Mouse (Mus musculus): ENCODE data around the gene Mical1. TPM values are rescaled to one million over a fixed set of nuclear protein-coding genes. Genes with fewer than 3 reads are reported as not detected.

Mical1 gene
- polyA plus RNA-seq, 2 experiments, result 40.2 to 53.8 TPM

DNA sequence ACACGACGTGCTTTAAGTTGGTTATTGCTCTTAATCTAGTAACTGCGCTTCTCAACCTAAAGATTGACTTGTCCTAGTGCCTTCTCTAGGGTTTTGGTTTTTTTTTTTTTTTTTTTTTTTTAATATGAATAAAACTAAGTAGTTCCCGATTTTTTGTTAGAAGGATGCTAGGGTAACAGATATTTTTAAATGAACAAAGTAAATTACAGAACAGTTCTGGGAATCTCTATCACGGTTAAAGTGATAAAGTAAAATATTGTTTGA lies 44.2 kb downstream of the Mical1 start:
- peak overlapping the region; percentile 93 for H3K9ac ChIP-seq (ENCODE audit: low read depth, low read length, severe bottlenecking)
- peak overlapping the region; percentile 69 for H3K4me2 ChIP-seq (replicated peaks; ENCODE audit: low read depth, low read length, severe bottlenecking)
- no peak for TF ChIP-seq POLR2A (IDR thresholded peaks at IDR 0.05; ENCODE audit: borderline replicate concordance, extremely low read depth, insufficient read depth, insufficient read length)
- ATAC-seq (ENCODE audit: low FRiP score, low read depth) (no peak), DNase-seq (ENCODE audit: low spot score) (no peak)
- H3K4me1 ChIP-seq (ENCODE audit: control insufficient read depth, insufficient read depth, low read length), result peaks cover 26% of the 10 kb centered on the region
- peak overlapping the region; percentile 96 for H3K4me3 ChIP-seq (replicated peaks; ENCODE audit: low read length)
- H3K36me3 ChIP-seq (ENCODE audit: control insufficient read depth, insufficient read depth, low read length), result peaks cover 23% of the 10 kb centered on the region
- H3K27me3 ChIP-seq (ENCODE audit: control insufficient read depth, insufficient read depth, low read length), result no peaks in the 10 kb centered on the region
- H3K9me3 ChIP-seq (ENCODE audit: control insufficient read depth, low read length), result no peaks in the 10 kb centered on the region
- WGBS, result 4% methylated on average over 5 of the region's 5 CpGs
- H3K27ac ChIP-seq (replicated peaks; ENCODE audit: low read depth, low read length), result 0 out of 2 replicates have a peak overlapping the region, but pooled peaks have one; percentile 98

DNA sequence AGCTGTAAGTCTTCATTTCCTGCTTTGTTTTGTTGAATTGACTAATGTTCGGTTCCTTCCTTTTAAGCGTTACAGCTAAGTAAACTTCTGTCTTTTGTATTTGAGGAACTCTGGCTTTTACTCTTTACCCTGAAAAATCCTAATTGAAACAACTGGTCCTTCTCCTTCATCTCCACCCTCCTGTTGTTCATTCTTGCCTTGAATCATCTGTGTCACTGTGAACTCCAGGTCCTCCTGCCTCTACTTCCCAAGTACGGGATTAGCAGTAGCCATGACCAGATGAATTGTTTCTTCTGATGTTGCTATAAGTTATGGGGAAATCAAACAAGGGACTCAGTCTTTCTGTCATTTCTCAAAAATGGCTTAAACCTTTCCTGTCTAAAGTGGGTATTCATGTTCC lies 47.3 kb downstream of the Mical1 start:
- H3K4me2 ChIP-seq (replicated peaks; ENCODE audit: low read depth, low read length, severe bottlenecking), result no peak overlapping the region
- no peaks in the 10 kb centered on the region for H3K9me3 ChIP-seq (ENCODE audit: control insufficient read depth, low read length)
- no peak overlapping the region for H3K27ac ChIP-seq (replicated peaks; ENCODE audit: low read depth, low read length)
- H3K4me1 ChIP-seq (ENCODE audit: control insufficient read depth, insufficient read depth, low read length), result peaks cover 26% of the 10 kb centered on the region
- 75% methylated on average over 3 of the region's 3 CpGs for WGBS
- no peak overlapping the region for H3K9ac ChIP-seq (ENCODE audit: low read depth, low read length, severe bottlenecking)
- DNase-seq (ENCODE audit: low spot score) (no peak), ATAC-seq (ENCODE audit: low FRiP score, low read depth) (no peak)
- H3K4me3 ChIP-seq (replicated peaks; ENCODE audit: low read length), result no peak overlapping the region
- H3K27me3 ChIP-seq (ENCODE audit: control insufficient read depth, insufficient read depth, low read length), result no peaks in the 10 kb centered on the region
- TF ChIP-seq POLR2A (IDR thresholded peaks at IDR 0.05; ENCODE audit: borderline replicate concordance, extremely low read depth, insufficient read depth, insufficient read length), result no peak
- peaks cover 42% of the 10 kb centered on the region for H3K36me3 ChIP-seq (ENCODE audit: control insufficient read depth, insufficient read depth, low read length)

DNA sequence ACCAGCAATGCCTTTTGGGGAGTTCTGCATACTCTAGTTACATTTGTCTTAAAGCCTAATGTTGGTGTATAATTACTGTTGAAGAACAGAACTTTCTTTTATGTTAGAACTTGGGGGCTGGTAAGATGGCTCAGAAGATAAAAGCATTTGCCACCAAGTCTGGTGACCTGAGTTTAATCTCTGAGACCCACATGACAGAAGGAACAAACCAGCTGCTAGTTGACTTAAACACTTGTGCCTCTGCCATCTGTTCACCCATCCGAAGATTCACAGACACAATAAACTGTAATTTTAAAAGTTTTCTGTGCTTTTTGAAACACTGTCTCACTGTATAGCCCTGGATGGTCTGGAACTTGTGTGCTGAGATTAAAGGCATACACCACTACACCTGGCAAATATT lies 49.6 kb downstream of the Mical1 start:
- H3K4me1 ChIP-seq (ENCODE audit: control insufficient read depth, insufficient read depth, low read length), result peaks cover 24% of the 10 kb centered on the region
- no peaks in the 10 kb centered on the region for H3K9me3 ChIP-seq (ENCODE audit: control insufficient read depth, low read length)
- H3K27me3 ChIP-seq (ENCODE audit: control insufficient read depth, insufficient read depth, low read length), result no peaks in the 10 kb centered on the region
- no peak overlapping the region for H3K4me2 ChIP-seq (replicated peaks; ENCODE audit: low read depth, low read length, severe bottlenecking)
- no peak overlapping the region for H3K27ac ChIP-seq (replicated peaks; ENCODE audit: low read depth, low read length)
- WGBS, result 77% methylated on average over 1 of the region's 1 CpGs
- DNase-seq (ENCODE audit: low spot score), result no peak
- no peak overlapping the region for H3K4me3 ChIP-seq (replicated peaks; ENCODE audit: low read length)
- H3K9ac ChIP-seq (ENCODE audit: low read depth, low read length, severe bottlenecking), result no peak overlapping the region
- peaks cover 57% of the 10 kb centered on the region for H3K36me3 ChIP-seq (ENCODE audit: control insufficient read depth, insufficient read depth, low read length)
- TF ChIP-seq POLR2A (IDR thresholded peaks at IDR 0.05; ENCODE audit: borderline replicate concordance, extremely low read depth, insufficient read depth, insufficient read length), result no peak
- no peak for ATAC-seq (ENCODE audit: low FRiP score, low read depth)

DNA sequence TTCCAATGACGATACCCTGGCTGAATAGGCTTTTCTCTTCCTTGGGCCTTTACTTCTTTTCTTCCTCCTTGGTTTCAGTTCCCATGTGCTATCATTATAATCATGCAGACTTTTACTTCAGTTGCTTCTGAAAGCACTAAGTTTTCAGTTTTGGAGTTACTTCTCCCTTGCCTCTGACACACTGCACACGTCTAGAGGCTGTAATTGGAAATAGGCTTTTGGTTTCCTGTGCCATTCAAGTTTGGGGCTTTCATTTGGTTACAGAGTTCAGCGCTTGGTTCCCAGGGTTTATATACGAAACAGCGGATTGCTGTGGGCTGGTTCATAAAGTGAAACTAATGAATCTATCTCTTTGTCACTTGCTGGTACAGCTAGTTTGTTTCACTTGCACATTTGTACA lies 53.9 kb downstream of the Mical1 start:
- DNase-seq (ENCODE audit: low spot score), result no peak
- Histone ChIP-seq H3K9ac (ENCODE audit: low read depth, low read length, severe bottlenecking) (no peak overlapping the region), H3K4me3 (replicated peaks; ENCODE audit: low read length) (no peak overlapping the region), H3K4me1 (ENCODE audit: control insufficient read depth, insufficient read depth, low read length) (no peaks in the 10 kb centered on the region), H3K27ac (replicated peaks; ENCODE audit: low read depth, low read length) (no peak overlapping the region), H3K9me3 (ENCODE audit: control insufficient read depth, low read length) (no peaks in the 10 kb centered on the region), H3K27me3 (ENCODE audit: control insufficient read depth, insufficient read depth, low read length) (no peaks in the 10 kb centered on the region), H3K36me3 (ENCODE audit: control insufficient read depth, insufficient read depth, low read length) (peaks cover 71% of the 10 kb centered on the region), H3K4me2 (replicated peaks; ENCODE audit: low read depth, low read length, severe bottlenecking) (no peak overlapping the region)
- WGBS, result 82% methylated on average over 5 of the region's 5 CpGs
- no peak for TF ChIP-seq POLR2A (IDR thresholded peaks at IDR 0.05; ENCODE audit: borderline replicate concordance, extremely low read depth, insufficient read depth, insufficient read length)
- no peak for ATAC-seq (ENCODE audit: low FRiP score, low read depth)

DNA sequence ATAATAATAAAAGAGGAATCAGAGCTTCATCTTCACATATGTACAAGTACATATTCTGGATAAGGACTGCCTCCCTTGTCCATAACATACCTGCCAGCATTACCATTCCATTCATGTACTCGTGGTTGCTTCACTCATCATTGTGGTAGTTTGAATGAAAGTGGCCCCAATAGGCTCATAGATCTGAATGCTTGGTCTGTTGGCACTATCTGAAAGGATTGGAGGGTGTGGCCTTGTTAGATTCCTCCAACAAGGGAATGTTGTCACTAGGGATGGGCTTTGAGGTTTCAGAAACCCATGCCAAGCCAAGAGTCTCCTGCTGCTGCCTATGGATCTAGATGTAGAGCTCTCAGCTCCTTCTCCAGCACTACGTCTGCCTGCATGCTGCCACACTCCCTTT lies 59.9 kb downstream of the Mical1 start:
- WGBS, result 96% methylated on average over 2 of the region's 2 CpGs
- Histone ChIP-seq H3K4me1 (ENCODE audit: control insufficient read depth, insufficient read depth, low read length) (no peaks in the 10 kb centered on the region), H3K4me2 (replicated peaks; ENCODE audit: low read depth, low read length, severe bottlenecking) (no peak overlapping the region), H3K27me3 (ENCODE audit: control insufficient read depth, insufficient read depth, low read length) (no peaks in the 10 kb centered on the region), H3K36me3 (ENCODE audit: control insufficient read depth, insufficient read depth, low read length) (peaks cover 52% of the 10 kb centered on the region), H3K9me3 (ENCODE audit: control insufficient read depth, low read length) (no peaks in the 10 kb centered on the region), H3K4me3 (replicated peaks; ENCODE audit: low read length) (no peak overlapping the region), H3K27ac (replicated peaks; ENCODE audit: low read depth, low read length) (no peak overlapping the region), H3K9ac (ENCODE audit: low read depth, low read length, severe bottlenecking) (no peak overlapping the region)
- ATAC-seq (ENCODE audit: low FRiP score, low read depth), result no peak
- TF ChIP-seq POLR2A (IDR thresholded peaks at IDR 0.05; ENCODE audit: borderline replicate concordance, extremely low read depth, insufficient read depth, insufficient read length), result no peak
- DNase-seq (ENCODE audit: low spot score), result no peak

Other genes starting within 250 kb of the Mical1 start
- gene Fig4, start 173.1 kb upstream of the Mical1 start, polyA plus RNA-seq (2012; rRNA removed), result 8.4 and 9.5 TPM in 2 replicates
- gene Fig4, start 173.1 kb upstream of the Mical1 start, polyA plus RNA-seq (2014; fragmentation: Nextera tagmentation; extraction: Ambion mirVana), result 18.8 and 20.3 TPM in 2 replicates
- 0.01 TPM in 1 of 2 replicates, not detected in the other for gene Ak9, start 172.3 kb upstream of the Mical1 start, polyA plus RNA-seq (2012; rRNA removed)
- not detected in 2 replicates for gene Ak9, start 172.3 kb upstream of the Mical1 start, polyA plus RNA-seq (2014; fragmentation: Nextera tagmentation; extraction: Ambion mirVana)
- 21.3 and 22.2 TPM in 2 replicates for gene Zbtb24, start 25.9 kb upstream of the Mical1 start, polyA plus RNA-seq (2012; rRNA removed)
- gene Zbtb24, start 25.9 kb upstream of the Mical1 start, polyA plus RNA-seq (2014; fragmentation: Nextera tagmentation; extraction: Ambion mirVana), result 19.0 and 22.3 TPM in 2 replicates
- gene Smpd2, start 14.1 kb downstream of the Mical1 start, polyA plus RNA-seq (2012; rRNA removed), result 75.2 and 86.8 TPM in 2 replicates
- gene Smpd2, start 14.1 kb downstream of the Mical1 start, polyA plus RNA-seq (2014; fragmentation: Nextera tagmentation; extraction: Ambion mirVana), result 46.2 and 49.8 TPM in 2 replicates
- 0.29 and 0.58 TPM in 2 replicates for gene Ppil6, start 14.1 kb downstream of the Mical1 start, polyA plus RNA-seq (2012; rRNA removed)
- gene Ppil6, start 14.1 kb downstream of the Mical1 start, polyA plus RNA-seq (2014; fragmentation: Nextera tagmentation; extraction: Ambion mirVana), result 0.52 and 1.1 TPM in 2 replicates
- 160 and 192 TPM in 2 replicates for gene Cd164, start 43.1 kb downstream of the Mical1 start, polyA plus RNA-seq (2012; rRNA removed)
- gene Cd164, start 43.1 kb downstream of the Mical1 start, polyA plus RNA-seq (2014; fragmentation: Nextera tagmentation; extraction: Ambion mirVana), result 200 and 209 TPM in 2 replicates
- gene Ccdc162, start 240.3 kb downstream of the Mical1 start, polyA plus RNA-seq (2012; rRNA removed), result 1.2 and 1.6 TPM in 2 replicates
- 0.93 and 2.1 TPM in 2 replicates for gene Ccdc162, start 240.3 kb downstream of the Mical1 start, polyA plus RNA-seq (2014; fragmentation: Nextera tagmentation; extraction: Ambion mirVana)